Mouse (Mus musculus) layer of hippocampus, postnatal 14 days (tissue): ENCODE measurements at regions not wholly inside any gene's neighbourhood (a gene's known extent, or its start where the extent isn't known, plus 50 kb on each side); places are given as distances from the start of the nearest gene placed in this dataset.

Experiments
- DNase-seq, 2 experiments: peaks; one replicate each; pipeline ENCODE4 v3.0.0; 2021 to 2022; ENCODE audit warnings: low spot score in 2 of 2, mixed read lengths in 1 of 2

DNA sequence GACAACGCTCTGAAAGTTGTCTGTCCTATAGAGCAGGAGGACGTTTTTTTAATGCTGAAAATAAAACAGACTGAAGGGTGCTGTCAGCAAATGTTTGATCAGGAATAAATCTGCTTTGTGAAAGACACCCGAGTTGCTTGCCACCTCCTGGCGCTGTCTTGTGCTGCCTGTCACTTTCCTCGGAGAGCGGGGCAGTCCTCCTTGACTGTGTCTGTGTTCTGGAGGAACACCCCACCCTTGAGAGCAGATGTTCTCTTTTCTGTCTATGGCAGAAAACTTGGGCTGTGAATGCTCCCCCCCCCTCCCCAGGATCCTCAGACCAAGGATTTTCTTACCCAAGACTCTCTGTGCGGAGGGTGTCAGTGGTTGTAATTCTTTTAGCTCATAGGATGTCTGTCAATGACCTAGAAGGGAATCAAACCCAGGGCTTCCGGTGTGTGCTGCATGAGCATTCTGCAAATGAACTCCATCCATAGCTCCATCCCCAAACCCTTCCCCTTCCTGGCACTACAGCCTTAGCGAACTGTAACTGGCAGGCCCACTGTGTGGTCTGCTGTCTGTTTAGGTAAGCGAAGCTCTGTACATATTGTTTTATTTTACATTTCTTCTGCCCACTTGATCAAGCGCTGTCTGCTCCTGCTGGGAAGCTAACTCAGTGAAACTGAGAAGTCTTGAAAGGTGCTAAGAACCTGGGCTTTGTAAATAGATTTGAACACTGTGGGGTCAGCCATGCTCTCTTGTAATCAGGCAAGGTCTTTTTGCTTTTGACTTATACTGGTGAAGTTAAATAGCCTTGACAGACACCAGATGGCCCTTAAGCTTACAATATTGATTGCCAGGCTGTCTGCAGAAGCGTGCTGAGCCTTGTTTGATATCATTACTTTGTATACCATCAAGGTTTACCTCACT, 53.0 kb upstream of the Bach1 start:
- DNase-seq = peak in 1 of 2 experiments; percentile 20

DNA sequence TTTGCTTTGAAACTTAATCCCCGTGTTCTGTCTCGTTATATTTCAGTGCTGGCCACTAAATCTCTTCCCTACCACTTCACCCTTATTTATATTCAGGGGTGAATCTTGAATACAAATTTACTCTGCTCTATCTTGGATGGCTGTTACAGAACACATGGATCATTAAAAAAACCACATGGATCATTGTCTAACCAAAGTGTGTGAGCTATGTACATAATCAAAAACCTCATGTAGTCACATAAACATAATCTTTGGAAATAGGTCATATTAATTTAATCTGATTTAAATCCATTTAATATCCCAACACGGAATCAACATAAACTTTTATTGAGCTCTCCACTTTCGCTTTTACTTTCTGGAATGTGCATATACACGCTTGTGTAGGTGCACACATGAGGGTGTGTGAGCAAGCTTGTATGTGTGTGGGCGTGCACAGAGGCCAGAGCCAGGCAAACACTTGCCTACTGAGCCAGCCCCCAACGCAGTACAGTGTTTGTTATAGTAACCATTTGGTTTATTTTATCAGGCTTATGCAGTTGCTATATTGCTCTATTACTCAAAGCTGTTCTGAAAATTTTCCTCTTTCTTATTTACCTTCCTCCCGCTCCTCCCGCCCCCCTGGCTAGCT, 52.2 kb upstream of the Bach1 start:
- DNase-seq = peak in 1 of 2 experiments; percentile 46
